Mouse (Mus musculus): ENCODE measurements at regions not wholly inside any gene's neighbourhood (a gene's known extent, or its start where the extent isn't known, plus 50 kb on each side); places are given as distances from the start of the nearest gene placed in this dataset.

DNA sequence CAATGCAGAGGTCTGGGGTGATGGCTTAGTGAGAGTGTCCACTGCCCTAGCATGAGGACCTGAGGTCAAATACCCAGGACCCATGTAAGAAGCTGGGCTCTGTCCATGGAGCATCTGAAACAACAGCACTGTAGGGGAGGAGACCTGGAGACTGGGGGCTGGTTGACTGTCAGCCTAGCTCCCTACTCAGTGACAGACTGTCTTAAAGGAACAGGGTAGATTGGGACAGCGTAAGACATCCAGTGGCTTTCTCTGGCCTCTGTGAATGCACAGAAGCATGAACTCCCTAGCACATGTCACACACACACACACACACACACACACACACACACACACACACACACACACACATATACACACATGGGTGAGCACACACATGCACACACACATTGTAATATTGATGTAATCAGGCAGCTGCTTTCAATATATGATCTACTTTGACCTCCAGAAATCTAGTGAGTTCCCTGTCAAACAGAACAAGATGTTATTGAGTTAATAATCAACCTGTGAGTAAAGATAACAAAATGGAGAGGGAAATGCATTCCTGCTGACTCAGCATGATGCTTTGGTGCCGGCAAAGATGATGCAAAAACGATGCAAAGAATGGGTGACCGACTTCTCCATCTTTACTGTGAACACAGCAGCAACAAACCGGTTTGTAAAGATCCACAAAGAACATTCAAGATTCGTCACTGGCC is 133.6 kb upstream of the Zfp217 start:
- TF ChIP-seq CTCF (IDR thresholded peaks at IDR 0.05; ENCODE audit: low read depth) (no peak), EP300 (optimal IDR thresholded peaks at IDR 0.05) (no peak)
